14 mouse cellular contexts compared by ENCODE assay signal in genomic region chr1:159885476-159885875, GRCm38 (mm10).
"Had no signal": no experiment of that assay in that cellular context is flagged by ENCODE, and none has a peak within 500 bp of the region (broad histone marks: within the 10 kb centered on the region; RNA-seq: fewer than 3 reads in every experiment).

No protein-coding gene starts in this region.

- H3K27me3 ChIP-seq: limb, embryonic 15.5 days; liver, embryonic 12.5 days had no signal

- H3K9ac ChIP-seq: limb, embryonic 15.5 days; liver, embryonic 12.5 days; lung, embryonic 14.5 days; midbrain, embryonic 12.5 days had no signal

- ATAC-seq: liver, embryonic 12.5 days; midbrain, embryonic 16.5 days had no signal

- H3K4me3 ChIP-seq: limb, embryonic 15.5 days; liver, embryonic 12.5 days; megakaryocyte, embryonic 14.5 days; midbrain, embryonic 12.5 days had no signal

- H3K27ac ChIP-seq: limb, embryonic 15.5 days; liver, embryonic 12.5 days; midbrain, embryonic 12.5 days had no signal

- H3K36me3 ChIP-seq: limb, embryonic 15.5 days; liver, embryonic 12.5 days; midbrain, embryonic 12.5 days had no signal

- H3K9me3 ChIP-seq: limb, embryonic 15.5 days; liver, embryonic 12.5 days; megakaryocyte, embryonic 14.5 days; midbrain, embryonic 12.5 days had no signal

- H3K4me2 ChIP-seq: limb, embryonic 15.5 days; liver, embryonic 12.5 days; lung, embryonic 14.5 days; midbrain, embryonic 12.5 days had no signal

- H3K4me1 ChIP-seq: limb, embryonic 15.5 days; liver, embryonic 12.5 days; midbrain, embryonic 12.5 days had no signal

- DNase-seq: kidney, postnatal 25 days; layer of hippocampus, postnatal 36 days; lung, embryonic 14.5 days; lung, postnatal 10 days; lung, postnatal 4 days; right cerebral cortex, postnatal 4 days; spleen, adult 18-20 months; thymus, adult 18-20 months; thymus, postnatal 14 days had no signal
